Mouse (Mus musculus) midbrain, embryonic 11.5 days (tissue): ENCODE measurements around the gene Epas1. TPM values are rescaled to one million over a fixed set of nuclear protein-coding genes. Genes with fewer than 3 reads are reported as not detected.

Source experiments
- ATAC-seq: fragments of 200-750 bp; cut with Nextera tagmentation; 2 replicates; pipeline ENCODE4 v1.8.0; 2017; ENCODE audit warnings: moderate TSS enrichment, moderate library complexity; ENCODE audit not compliant: low FRiP score
- DNase-seq: peaks from one replicate; pipeline ENCODE4 v3.0.0; 2015; ENCODE audit warnings: low spot score; ENCODE audit errors: missing footprints
- H3K27ac ChIP-seq: fragments of 300-500 bp; sonication (generic); 2 replicates; pipeline ENCODE4 v1.5.1; 2014; ENCODE audit warnings: low read depth, low read length
- H3K27me3 ChIP-seq: fragments of 300-500 bp; sonication (generic); 2 replicates; pipeline ENCODE4 v1.6.1; 2014; ENCODE audit warnings: mild to moderate bottlenecking, low read length, moderate library complexity, mixed read lengths; ENCODE audit not compliant: control insufficient read depth, insufficient read depth
- H3K36me3 ChIP-seq: fragments of 300-500 bp; sonication (generic); 2 replicates; pipeline ENCODE4 v1.6.1; 2014; ENCODE audit warnings: mild to moderate bottlenecking, low read length, moderate library complexity, mixed read lengths; ENCODE audit not compliant: control insufficient read depth, insufficient read depth
- H3K4me1 ChIP-seq: fragments of 300-500 bp; sonication (generic); 2 replicates; pipeline ENCODE4 v1.6.1; 2014; ENCODE audit warnings: low read length; ENCODE audit not compliant: control insufficient read depth, insufficient read depth
- H3K4me2 ChIP-seq: fragments of 300-500 bp; sonication (generic); 2 replicates; pipeline ENCODE4 v1.6.1; 2014; ENCODE audit warnings: mild to moderate bottlenecking, moderate library complexity
- H3K4me3 ChIP-seq: fragments of 300-500 bp; sonication (generic); 2 replicates; pipeline ENCODE4 v1.5.1; 2014; ENCODE audit warnings: low read depth, low read length
- H3K9ac ChIP-seq: fragments of 300-500 bp; sonication (generic); 2 replicates; pipeline ENCODE4 v1.6.1; 2014; ENCODE audit warnings: low read length
- H3K9me3 ChIP-seq: fragments of 300-500 bp; sonication (generic); 2 replicates; pipeline ENCODE4 v1.6.1; 2016; ENCODE audit warnings: low read length; ENCODE audit not compliant: control insufficient read depth
- WGBS: fragments of 180-500 bp; shearing (Covaris S2); extraction: QIAGEN DNeasy Blood & Tissue Kit; methylation state at CpG from one replicate; pipeline ENCODE4 v1.1.7; 2014; 5-methylcytosine and 5-hydroxymethylcytosine counted together
- polyA plus RNA-seq: library from polyadenylated mRNA; unstranded; fragments of >200 nt; fragmentation: Nextera tagmentation; extraction: Ambion mirVana; gene quantifications from 2 replicates; pipeline ENCODE4 v1.2.1, GENCODE M21; 2014

Epas1 gene
- polyA plus RNA-seq, 1 experiment from 2014 or later = 7.3 TPM

DNA sequence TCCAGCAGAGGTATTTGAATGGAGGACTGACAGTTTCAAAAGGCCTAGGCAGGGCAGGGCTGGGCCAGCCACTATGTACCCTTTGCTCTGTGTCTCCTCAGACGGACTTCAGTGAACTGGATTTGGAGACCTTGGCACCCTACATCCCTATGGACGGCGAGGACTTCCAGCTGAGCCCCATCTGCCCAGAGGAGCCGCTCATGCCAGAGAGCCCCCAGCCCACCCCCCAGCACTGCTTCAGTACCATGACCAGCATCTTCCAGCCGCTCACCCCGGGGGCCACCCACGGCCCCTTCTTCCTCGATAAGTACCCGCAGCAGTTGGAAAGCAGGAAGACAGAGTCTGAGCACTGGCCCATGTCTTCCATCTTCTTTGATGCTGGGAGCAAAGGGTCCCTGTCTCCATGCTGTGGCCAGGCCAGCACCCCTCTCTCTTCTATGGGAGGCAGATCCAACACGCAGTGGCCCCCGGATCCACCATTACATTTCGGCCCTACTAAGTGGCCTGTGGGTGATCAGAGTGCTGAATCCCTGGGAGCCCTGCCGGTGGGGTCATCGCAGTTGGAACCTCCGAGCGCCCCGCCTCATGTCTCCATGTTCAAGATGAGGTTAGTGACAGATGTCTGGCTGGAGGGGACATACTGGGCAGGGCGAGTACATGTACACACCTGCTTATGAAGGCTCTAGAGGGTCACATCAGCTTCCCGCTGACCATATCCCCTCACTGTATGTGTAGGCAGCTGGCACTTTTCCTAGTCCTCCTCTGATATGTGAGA is 74.1 kb downstream of the Epas1 start:
- WGBS = 92% methylated on average over 19 of the region's 19 CpGs
- H3K9me3 ChIP-seq = no peaks in the 10 kb centered on the region
- DNase-seq (no peak), ATAC-seq (no peak)
- H3K9ac ChIP-seq = no peak overlapping the region
- H3K4me2 ChIP-seq = no peak overlapping the region
- H3K4me1 ChIP-seq = no peaks in the 10 kb centered on the region
- no peaks in the 10 kb centered on the region for H3K36me3 ChIP-seq
- no peaks in the 10 kb centered on the region for H3K27me3 ChIP-seq
- H3K4me3 ChIP-seq = no peak overlapping the region
- no peak overlapping the region for H3K27ac ChIP-seq

DNA sequence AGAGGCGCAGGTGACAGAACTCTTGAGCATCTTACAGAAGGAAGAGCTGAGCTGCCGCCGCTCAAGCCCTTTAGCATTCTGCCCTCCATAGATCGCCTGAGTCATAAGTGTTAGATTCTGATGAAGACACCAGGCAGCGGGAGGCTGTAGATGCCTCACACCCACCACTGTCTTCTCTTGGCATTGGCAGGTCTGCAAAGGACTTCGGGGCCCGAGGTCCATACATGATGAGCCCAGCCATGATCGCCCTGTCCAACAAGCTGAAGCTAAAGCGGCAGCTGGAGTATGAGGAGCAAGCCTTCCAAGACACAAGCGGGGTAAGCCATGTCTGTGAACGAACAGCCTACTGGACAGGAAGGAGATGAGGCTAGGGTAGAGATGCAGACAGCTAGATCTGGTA is 75.0 kb downstream of the Epas1 start:
- Histone ChIP-seq H3K9ac (no peak overlapping the region), H3K27ac (no peak overlapping the region), H3K9me3 (no peaks in the 10 kb centered on the region), H3K27me3 (no peaks in the 10 kb centered on the region), H3K4me2 (no peak overlapping the region), H3K36me3 (no peaks in the 10 kb centered on the region), H3K4me1 (no peaks in the 10 kb centered on the region), H3K4me3 (no peak overlapping the region)
- DNase-seq (no peak), ATAC-seq (no peak)
- WGBS = 95% methylated on average over 11 of the region's 11 CpGs

DNA sequence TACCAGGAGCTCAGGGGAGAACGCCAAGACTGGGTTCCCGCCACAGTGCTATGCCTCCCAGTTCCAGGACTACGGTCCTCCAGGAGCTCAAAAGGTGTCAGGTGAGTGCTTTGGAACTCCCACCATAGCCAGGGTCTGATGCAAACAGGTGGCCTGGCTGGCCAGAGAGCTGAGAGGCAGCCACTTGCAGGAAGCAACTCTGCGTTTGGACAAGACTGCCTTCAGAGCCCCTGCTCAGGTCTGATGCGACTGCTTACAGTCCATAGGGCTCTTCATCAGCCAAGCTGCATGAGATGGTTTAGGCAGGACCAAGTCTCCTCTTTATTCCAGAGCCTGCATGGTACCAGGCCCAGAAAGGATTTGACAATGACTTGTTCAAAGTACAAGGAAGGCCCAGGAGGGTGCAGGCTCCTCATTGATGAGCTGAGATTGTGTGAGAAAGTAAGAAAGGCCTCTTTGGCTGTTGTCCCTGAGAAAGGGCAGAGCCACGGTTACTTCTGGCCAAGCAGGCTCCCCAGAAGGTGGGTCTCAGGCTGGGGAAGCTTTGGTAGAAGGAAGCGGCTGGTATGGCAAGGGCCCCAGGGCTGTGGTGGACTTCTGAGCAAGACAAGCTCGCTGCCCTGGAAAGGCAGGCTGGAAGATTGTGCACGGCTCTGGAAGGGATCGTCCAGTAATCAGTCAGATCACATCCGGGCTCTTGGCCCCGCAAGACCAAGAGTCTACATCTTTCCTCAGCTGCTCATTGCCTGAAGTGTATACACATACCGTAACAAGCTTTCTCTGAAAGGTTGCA is 76.1 kb downstream of the Epas1 start:
- DNase-seq (no peak), ATAC-seq (no peak)
- Histone ChIP-seq H3K27me3 (no peaks in the 10 kb centered on the region), H3K4me1 (no peaks in the 10 kb centered on the region), H3K36me3 (no peaks in the 10 kb centered on the region), H3K27ac (no peak overlapping the region), H3K4me3 (no peak overlapping the region), H3K9me3 (no peaks in the 10 kb centered on the region), H3K4me2 (no peak overlapping the region), H3K9ac (no peak overlapping the region)
- WGBS = 90% methylated on average over 13 of the region's 13 CpGs

- Histone ChIP-seq H3K4me2 (no peak overlapping the region), H3K9ac (no peak overlapping the region), H3K36me3 (no peaks in the 10 kb centered on the region), H3K9me3 (no peaks in the 10 kb centered on the region), H3K4me1 (no peaks in the 10 kb centered on the region), H3K27me3 (no peaks in the 10 kb centered on the region), H3K27ac (no peak overlapping the region), H3K4me3 (no peak overlapping the region)
- no peak for DNase-seq
- no peak for ATAC-seq
- 90% methylated on average over 12 of the region's 12 CpGs for WGBS
Measured at GRCm38 (mm10) chr17:86830893-86831292, 77.4 kb downstream of the Epas1 start.

DNA sequence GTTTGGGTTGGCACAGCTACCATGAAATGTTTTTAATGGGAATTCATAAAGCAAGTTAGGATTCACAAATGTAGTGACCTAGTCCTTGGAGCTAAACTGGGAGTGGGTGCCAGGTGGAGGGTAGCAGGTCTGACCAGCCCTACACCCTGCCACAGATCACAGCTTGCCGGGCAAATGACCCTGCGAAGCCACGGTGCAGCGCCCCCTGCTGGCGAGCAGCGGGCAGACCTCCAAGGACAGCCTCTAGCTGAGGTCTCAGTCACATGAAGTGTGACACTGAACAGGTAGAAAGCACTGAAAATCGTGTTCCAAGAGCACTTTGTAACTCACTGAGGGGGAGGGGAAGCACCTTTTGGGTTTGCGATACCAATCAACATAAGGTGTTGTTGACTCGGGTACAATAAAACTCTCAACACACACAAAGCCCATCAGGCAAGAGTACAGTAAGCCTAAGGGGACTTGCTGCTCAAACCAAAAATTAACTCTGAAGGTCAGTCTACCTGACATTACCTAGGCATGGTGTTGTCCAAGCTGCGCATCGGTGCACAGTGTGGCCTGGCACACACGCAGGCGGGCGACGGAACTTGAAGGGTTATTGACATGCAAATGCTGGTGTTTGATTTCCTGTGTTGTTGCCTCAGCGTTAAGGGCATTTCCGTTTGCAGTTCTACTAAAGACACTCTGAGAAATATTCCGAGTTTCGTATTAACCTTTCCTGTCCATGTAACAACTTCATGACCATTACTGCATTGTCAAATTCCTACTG is 79.2 kb downstream of the Epas1 start:
- no peak overlapping the region for H3K4me2 ChIP-seq
- no peaks in the 10 kb centered on the region for H3K9me3 ChIP-seq
- H3K27me3 ChIP-seq = no peaks in the 10 kb centered on the region
- no peaks in the 10 kb centered on the region for H3K36me3 ChIP-seq
- no peak overlapping the region for H3K4me3 ChIP-seq
- no peaks in the 10 kb centered on the region for H3K4me1 ChIP-seq
- DNase-seq = peak; percentile 91
- no peak overlapping the region for H3K27ac ChIP-seq
- H3K9ac ChIP-seq = no peak overlapping the region
- ATAC-seq = no peak
- 72% methylated on average over 19 of the region's 19 CpGs for WGBS

DNA sequence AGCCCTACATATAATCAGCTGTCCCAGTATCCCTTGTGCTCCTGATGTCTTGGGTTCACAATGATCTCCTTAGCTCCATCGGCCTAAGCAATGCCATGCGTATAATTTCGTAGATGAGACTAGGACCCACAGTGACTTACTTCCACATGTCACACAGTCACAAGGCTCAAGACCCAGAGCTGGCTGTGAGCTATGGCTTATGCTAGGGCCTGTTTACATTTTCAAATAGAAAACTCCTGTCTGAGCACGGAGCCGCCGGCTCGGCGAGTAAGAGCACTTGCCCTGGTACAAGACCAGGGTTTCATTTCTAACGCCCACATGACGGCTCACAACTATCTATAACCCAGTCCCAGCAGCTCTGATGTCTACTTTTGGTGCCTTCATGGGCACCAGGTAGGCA is 80.4 kb downstream of the Epas1 start:
- no peak overlapping the region for H3K27ac ChIP-seq
- H3K27me3 ChIP-seq = no peaks in the 10 kb centered on the region
- H3K4me2 ChIP-seq = no peak overlapping the region
- H3K9ac ChIP-seq = no peak overlapping the region
- H3K9me3 ChIP-seq = no peaks in the 10 kb centered on the region
- no peaks in the 10 kb centered on the region for H3K4me1 ChIP-seq
- DNase-seq = no peak
- no peaks in the 10 kb centered on the region for H3K36me3 ChIP-seq
- no peak overlapping the region for H3K4me3 ChIP-seq
- ATAC-seq = no peak
- WGBS = 95% methylated on average over 10 of the region's 10 CpGs

- Histone ChIP-seq H3K9me3 (no peaks in the 10 kb centered on the region), H3K27me3 (no peaks in the 10 kb centered on the region), H3K9ac (no peak overlapping the region), H3K4me3 (no peak overlapping the region), H3K36me3 (no peaks in the 10 kb centered on the region), H3K4me2 (no peak overlapping the region), H3K27ac (no peak overlapping the region), H3K4me1 (no peaks in the 10 kb centered on the region)
- WGBS = 64% methylated on average over 5 of the region's 5 CpGs
- ATAC-seq (no peak), DNase-seq (no peak)
Measured at GRCm38 (mm10) chr17:86839308-86839707, 85.8 kb downstream of the Epas1 start.

GRCm38 (mm10) chr17:86850700-86851337 is 97.3 kb downstream of the Epas1 start:
- H3K9ac ChIP-seq = no peak overlapping the region

More at GRCm38 (mm10) chr17:86850700-86851337, 97.3 kb downstream of the Epas1 start:
- ATAC-seq (no peak), DNase-seq (no peak)
- no peak overlapping the region for H3K27ac ChIP-seq
- no peaks in the 10 kb centered on the region for H3K27me3 ChIP-seq
- H3K4me2 ChIP-seq = no peak overlapping the region
- no peak overlapping the region for H3K4me3 ChIP-seq
- H3K4me1 ChIP-seq = no peaks in the 10 kb centered on the region
- no peaks in the 10 kb centered on the region for H3K9me3 ChIP-seq
- WGBS = 65% methylated on average over 9 of the region's 9 CpGs
- H3K36me3 ChIP-seq = no peaks in the 10 kb centered on the region
